Mouse (Mus musculus): ENCODE results near the gene Xlr3b. TPM values are rescaled to one million over a fixed set of nuclear protein-coding genes. Genes with fewer than 3 reads are reported as not detected.
A peak's percentile ranks its signal among the peaks of the same experiment; 100 is the strongest.
"Not testable (repeated sequence)": the region's sequence is repeated elsewhere in the genome, so short reads cannot be mapped to it uniquely, and the experiment has no call there.

Xlr3b gene
- 7.5 and 14.6 TPM in 2 replicates for polyA plus RNA-seq (2012; rRNA removed)

- not testable (repeated sequence) for DNase-seq (ENCODE audit: low spot score)
Observed at GRCm38 (mm10) chrX:73191934-73192333, at the start of gene Xlr3b. TSS of gene Xlr3b (plus strand) at chrX:73192207.

GRCm38 (mm10) chrX:73143218-73143618, 48.8 kb upstream of the Xlr3b start:
- DNase-seq (ENCODE audit: low spot score) = not testable (repeated sequence)

GRCm38 (mm10) chrX:73148496-73148895, 43.5 kb upstream of the Xlr3b start, which contains the start of gene Xlr5b:
TSS of gene Xlr5b (plus strand) at chrX:73148796.
- not testable (repeated sequence) for DNase-seq (ENCODE audit: low spot score)

- not testable (repeated sequence) for DNase-seq (ENCODE audit: low spot score)
Observed at GRCm38 (mm10) chrX:73149350-73149749, 42.7 kb upstream of the Xlr3b start, which contains the start of gene DXBay18. TSS of gene DXBay18 (minus strand) at chrX:73149450.

- not testable (repeated sequence) for DNase-seq (ENCODE audit: low spot score)
Observed at GRCm38 (mm10) chrX:73176889-73177288, 15.1 kb upstream of the Xlr3b start, which contains the start of gene Spin2d. TSS of gene Spin2d (minus strand) at chrX:73176989.

- not testable (repeated sequence) for DNase-seq (ENCODE audit: low spot score)
Observed at GRCm38 (mm10) chrX:73213819-73214564, 22.0 kb downstream of the Xlr3b start, which contains the start of gene Xlr4b. TSS of gene Xlr4b (plus strand) at chrX:73214333.

- no peak for DNase-seq (ENCODE audit: low spot score)
Observed at GRCm38 (mm10) chrX:73225365-73225764, 33.4 kb downstream of the Xlr3b start.

GRCm38 (mm10) chrX:73227914-73228605, 36.1 kb downstream of the Xlr3b start, which contains the start of gene F8a:
TSS of gene F8a (plus strand) at chrX:73228291.
- DNase-seq (ENCODE audit: low spot score) = no peak

GRCm38 (mm10) chrX:73228606-73229214, 36.7 kb downstream of the Xlr3b start:
- DNase-seq (ENCODE audit: low spot score) = peak; percentile 65

- no peak for DNase-seq (ENCODE audit: low spot score)
Observed at GRCm38 (mm10) chrX:73229288-73229687, 37.3 kb downstream of the Xlr3b start.

GRCm38 (mm10) chrX:73242821-73243325, 50.9 kb downstream of the Xlr3b start, which contains the start of gene Xlr4c:
TSS of gene Xlr4c (minus strand) at chrX:73243130.
- DNase-seq (ENCODE audit: low spot score) = not testable (repeated sequence)

Other genes starting within 250 kb of the Xlr3b start
- gene Zfp185, start 204.9 kb upstream of the Xlr3b start, polyA plus RNA-seq (2012; rRNA removed) = 3.8 and 5.4 TPM in 2 replicates
- not detected in 2 replicates for gene Pnma5, start 155.1 kb upstream of the Xlr3b start, polyA plus RNA-seq (2012; rRNA removed)
- gene Pnma3, start 127.4 kb upstream of the Xlr3b start, polyA plus RNA-seq (2012; rRNA removed) = 0.04 and 0.10 TPM in 2 replicates
- 1.4 and 3.0 TPM in 2 replicates for gene Xlr4a, start 109.7 kb upstream of the Xlr3b start, polyA plus RNA-seq (2012; rRNA removed)
- 1.5 and 4.1 TPM in 2 replicates for gene Xlr3a, start 95.1 kb upstream of the Xlr3b start, polyA plus RNA-seq (2012; rRNA removed)
- 0.04 and 0.06 TPM in 2 replicates for gene Gm14685, start 75.2 kb upstream of the Xlr3b start, polyA plus RNA-seq (2012; rRNA removed)
- not detected in 2 replicates for gene Xlr5b, start 43.4 kb upstream of the Xlr3b start, polyA plus RNA-seq (2012; rRNA removed)
- gene DXBay18, start 42.8 kb upstream of the Xlr3b start, polyA plus RNA-seq (2012; rRNA removed) = not detected in 2 replicates
- gene Spin2d, start 15.2 kb upstream of the Xlr3b start, polyA plus RNA-seq (2012; rRNA removed) = not detected in 2 replicates
- 2.0 and 2.4 TPM in 2 replicates for gene Xlr4b, start 22.1 kb downstream of the Xlr3b start, polyA plus RNA-seq (2012; rRNA removed)
- 10.2 and 11.2 TPM in 2 replicates for gene F8a, start 36.1 kb downstream of the Xlr3b start, polyA plus RNA-seq (2012; rRNA removed)
- 0.52 and 1.3 TPM in 2 replicates for gene Xlr4c, start 50.9 kb downstream of the Xlr3b start, polyA plus RNA-seq (2012; rRNA removed)
- not detected in 2 replicates for gene Xlr3c, start 73.2 kb downstream of the Xlr3b start, polyA plus RNA-seq (2012; rRNA removed)
- 0.04 TPM in 1 of 2 replicates, not detected in the other for gene Xlr5a, start 100.8 kb downstream of the Xlr3b start, polyA plus RNA-seq (2012; rRNA removed)
- not detected in 2 replicates for gene Xlr5c, start 100.8 kb downstream of the Xlr3b start, polyA plus RNA-seq (2012; rRNA removed)
- not detected in 2 replicates for gene Gm45015, start 144.6 kb downstream of the Xlr3b start, polyA plus RNA-seq (2012; rRNA removed)
- gene Zfp275, start 150.4 kb downstream of the Xlr3b start, polyA plus RNA-seq (2012; rRNA removed) = 13.0 and 13.7 TPM in 2 replicates
- 0.33 and 0.38 TPM in 2 replicates for gene Gm18336, start 206.5 kb downstream of the Xlr3b start, polyA plus RNA-seq (2012; rRNA removed)
- gene Zfp92, start 218.9 kb downstream of the Xlr3b start, polyA plus RNA-seq (2012; rRNA removed) = 0.01 TPM in 2 replicates
- gene Trex2, start 243.1 kb downstream of the Xlr3b start, polyA plus RNA-seq (2012; rRNA removed) = 3.9 and 4.8 TPM in 2 replicates